Mouse (Mus musculus): Measurements from ENCODE around the gene Spata33. TPM values are rescaled to one million over a fixed set of nuclear protein-coding genes. Genes with fewer than 3 reads are reported as not detected.

Gene Spata33
- total and polyA plus RNA-seq, 3 experiments: 1.2 to 1.4 TPM; not detected in 1

DNA sequence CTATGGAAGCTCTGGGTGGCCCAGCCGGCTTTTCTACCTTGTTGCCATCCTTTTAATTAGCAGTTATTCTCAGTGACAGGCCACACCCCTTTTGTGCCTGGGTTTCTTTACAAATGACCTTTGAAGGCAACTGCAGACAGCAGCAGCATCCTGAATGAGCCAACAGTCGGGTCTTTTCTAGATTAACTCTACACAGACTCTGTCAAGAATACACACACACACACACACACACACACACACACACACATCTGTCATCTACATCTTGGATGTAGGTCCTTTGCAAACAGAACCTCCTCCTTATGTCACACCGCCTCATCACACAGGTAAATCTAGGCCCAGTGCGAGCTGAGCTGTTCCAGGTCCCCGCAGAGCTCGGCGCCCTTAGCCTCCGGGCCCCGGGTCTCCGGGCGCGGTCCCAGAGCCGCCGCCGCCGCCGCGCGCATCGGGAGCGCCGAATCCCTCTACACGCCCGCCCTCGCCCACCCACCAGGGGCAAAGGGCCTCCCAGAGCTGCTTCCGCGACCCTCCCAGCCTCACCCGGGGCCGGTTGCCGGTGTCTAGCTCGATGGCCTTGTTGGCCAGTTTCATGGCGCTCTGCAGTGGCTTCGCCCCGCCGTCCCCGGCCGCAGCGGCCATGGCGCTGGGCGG, 40.9 kb downstream of the Spata33 start:
- Histone ChIP-seq H3K79me2 (ENCODE audit: control insufficient read depth, insufficient read depth, low read length, poor library complexity) (peaks cover 13% of the 10 kb centered on the region), H3K9ac (ENCODE audit: control insufficient read depth, low read depth, low read length, poor library complexity, severe bottlenecking) (peak overlapping the region; percentile 96), H3K4me3 (ENCODE audit: control insufficient read depth in 1 of 2, insufficient read depth in 1 of 2, low read depth in 2 of 2, low read length in 2 of 2) (peak overlapping the region; percentile 70 to 86), H3K4me1 (ENCODE audit: control insufficient read depth in 1 of 2, insufficient read depth in 2 of 2, low read length in 2 of 2) (peaks cover 0 to 22% of the 10 kb centered on the region in 2 experiments; a peak in 2 of 4 replicates), H3K9me3 (replicated peaks; ENCODE audit: insufficient read depth, low read length) (no peaks in the 10 kb centered on the region), H3K36me3 (ENCODE audit: control insufficient read depth in 1 of 2, insufficient read depth in 2 of 2, low read length in 2 of 2) (peaks cover 0 to 12% of the 10 kb centered on the region in 2 experiments; a peak in 2 of 4 replicates), H3K27ac (ENCODE audit: control insufficient read depth, low read depth, low read length) (peak overlapping the region; percentile 29; the same call in 1 of the 2 replicates), H3K27me3 (ENCODE audit: control insufficient read depth in 1 of 2, insufficient read depth in 2 of 2, low read length in 2 of 2) (no peaks in the 10 kb centered on the region)
- DNase-seq (ENCODE audit: low read depth, low spot score): peak; percentile 60
- TF ChIP-seq POLR2A (IDR thresholded peaks at IDR 0.05; ENCODE audit: control insufficient read depth in 1 of 2, insufficient read depth in 1 of 2, low read depth in 1 of 2, low read length in 2 of 2, poor library complexity in 1 of 2) (peak; percentile 43 to 45; a peak in 2 of 4 replicates), RCOR1 (IDR thresholded peaks at IDR 0.05; ENCODE audit: low read depth, low read length) (no peak), SIN3A (IDR thresholded peaks at IDR 0.05; ENCODE audit: low read length) (0 out of 2 replicates have a peak, but pooled peaks have one; percentile 39), RAD21 (IDR thresholded peaks at IDR 0.05; ENCODE audit: low read depth, low read length) (no peak), ZMIZ1 (IDR thresholded peaks at IDR 0.05; ENCODE audit: low read depth, low read length) (peak; percentile 19; the same call in 1 of the 2 replicates), ZC3H11A (IDR thresholded peaks at IDR 0.05; ENCODE audit: low read depth, low read length) (no peak), POLR2AphosphoS5 (IDR thresholded peaks at IDR 0.05; ENCODE audit: borderline replicate concordance, low read depth, low read length) (no peak), USF2 (IDR thresholded peaks at IDR 0.05; ENCODE audit: borderline replicate concordance in 1 of 2, insufficient read depth in 1 of 2, low read depth in 1 of 2, low read length in 2 of 2) (no peak), USF1 (IDR thresholded peaks at IDR 0.05; ENCODE audit: low read depth, low read length) (no peak), ZNF384 (IDR thresholded peaks at IDR 0.05; ENCODE audit: low read depth, low read length) (no peak)

DNA sequence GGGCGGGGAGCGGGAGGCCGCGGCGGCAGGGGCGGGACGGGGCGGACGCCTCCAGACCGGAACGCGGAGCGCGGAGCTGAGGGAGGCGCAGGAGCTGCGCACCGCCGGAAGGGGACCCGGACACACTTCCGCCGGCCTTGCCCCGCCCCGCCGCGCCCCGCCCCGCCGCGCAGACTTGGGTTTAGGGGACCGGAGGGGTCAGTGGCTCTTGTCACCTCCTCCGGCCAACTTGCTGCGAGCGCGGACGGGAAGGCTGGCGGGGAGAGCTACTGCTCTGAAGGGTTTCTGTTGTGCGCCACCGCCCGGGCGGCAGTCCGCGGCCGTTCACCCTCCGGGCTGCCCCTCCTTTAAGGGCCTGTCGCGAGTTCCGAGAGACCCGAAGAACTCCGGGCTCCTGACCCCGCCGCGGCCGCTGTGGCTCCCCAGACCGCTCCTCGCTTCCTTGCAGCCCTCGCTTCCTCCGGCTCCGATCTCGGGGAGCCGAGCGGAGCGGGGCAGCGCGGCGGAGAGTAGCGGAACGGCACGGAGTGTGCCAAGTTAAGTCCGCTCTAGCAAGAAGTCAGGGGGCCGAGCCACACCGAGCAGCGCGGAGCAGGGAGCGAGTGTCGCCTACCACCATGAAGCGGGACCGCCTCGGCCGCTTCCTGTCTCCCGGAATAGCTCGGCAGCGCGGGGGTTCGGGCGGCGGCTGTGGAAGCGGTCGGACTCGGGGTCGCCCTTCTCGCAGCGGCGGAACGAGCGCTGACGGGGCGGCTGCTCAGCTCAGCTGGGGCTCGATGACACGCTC, 41.7 kb downstream of the Spata33 start, which contains the start of the genes Zfp276 and Vps9d1:
Gene Zfp276, plus strand, starts transcription at position 97 of the 787 bp plus-strand sequence.
Gene Vps9d1, minus strand, starts transcription at position 250 of the 787 bp plus-strand sequence.
- Histone ChIP-seq H3K36me3 (ENCODE audit: control insufficient read depth in 1 of 2, insufficient read depth in 2 of 2, low read length in 2 of 2) (peaks cover 0 to 9% of the 10 kb centered on the region in 2 experiments; a peak in 2 of 4 replicates), H3K79me2 (ENCODE audit: control insufficient read depth, insufficient read depth, low read length, poor library complexity) (peaks cover 13% of the 10 kb centered on the region), H3K9ac (ENCODE audit: control insufficient read depth, low read depth, low read length, poor library complexity, severe bottlenecking) (peak within 1 kb of the TSS; percentile 96)
- TF ChIP-seq KAT2A (conservative IDR thresholded peaks at IDR 0.05; ENCODE audit: low read depth, low read length) (no peak; the same call in 1 of the 2 replicates), GATA1 (IDR thresholded peaks at IDR 0.05; ENCODE audit: low read depth, low read length) (no peak), RCOR1 (IDR thresholded peaks at IDR 0.05; ENCODE audit: low read depth, low read length) (no peak), ZKSCAN1 (IDR thresholded peaks at IDR 0.05; ENCODE audit: low read depth, low read length) (no peak), SMC3 (IDR thresholded peaks at IDR 0.05; ENCODE audit: low read depth, low read length) (no peak), POLR2AphosphoS2 (IDR thresholded peaks at IDR 0.05; ENCODE audit: low read length) (peak; percentile 50; the same call in 1 of the 2 replicates), CHD1 (IDR thresholded peaks at IDR 0.05; ENCODE audit: low read depth, low read length) (0 out of 2 replicates have a peak, but pooled peaks have one; percentile 51), MXI1 (IDR thresholded peaks at IDR 0.05; ENCODE audit: low read depth, low read length) (0 out of 2 replicates have a peak, but pooled peaks have one; percentile 2), POLR2A (IDR thresholded peaks at IDR 0.05; ENCODE audit: control insufficient read depth in 1 of 2, insufficient read depth in 1 of 2, low read depth in 1 of 2, low read length in 2 of 2, poor library complexity in 1 of 2) (peak in 1 of 2 experiments; percentile 68; a peak in 1 of 4 replicates), GABPA (IDR thresholded peaks at IDR 0.05; ENCODE audit: low read depth, low read length) (no peak), HCFC1 (IDR thresholded peaks at IDR 0.05; ENCODE audit: low read depth, low read length) (peak; percentile 87), ZC3H11A (IDR thresholded peaks at IDR 0.05; ENCODE audit: low read depth, low read length) (no peak), MYC (IDR thresholded peaks at IDR 0.05; ENCODE audit: low read depth, low read length) (no peak), MAFK (IDR thresholded peaks at IDR 0.05; ENCODE audit: borderline replicate concordance, low read depth, low read length) (no peak), ELF1 (IDR thresholded peaks at IDR 0.05; ENCODE audit: low read depth, low read length) (peak; percentile 39; the same call in 1 of the 2 replicates), MYB (IDR thresholded peaks at IDR 0.05; ENCODE audit: low read depth, low read length) (no peak), BHLHE40 (IDR thresholded peaks at IDR 0.05; ENCODE audit: borderline replicate concordance, low read depth, low read length) (no peak), MAX (IDR thresholded peaks at IDR 0.05; ENCODE audit: low read length) (no peak), CTCF (IDR thresholded peaks at IDR 0.05 in 2 of 3, conservative IDR thresholded peaks at IDR 0.05 in 1 of 3; ENCODE audit: control insufficient read depth in 1 of 3, insufficient read depth in 1 of 3, low read depth in 2 of 3, low read length in 3 of 3, poor library complexity in 1 of 3, severe bottlenecking in 1 of 3) (no peak), UBTF (IDR thresholded peaks at IDR 0.05; ENCODE audit: borderline replicate concordance, insufficient read depth, low read depth, low read length) (peak; percentile 77; the same call in 1 of the 2 replicates)

More for the DNA sequence above, 41.7 kb downstream of the Spata33 start, which contains the start of the genes Zfp276 and Vps9d1:
- peak within 1 kb of the TSS; percentile 84 to 98 for H3K4me3 ChIP-seq (ENCODE audit: control insufficient read depth in 1 of 2, insufficient read depth in 1 of 2, low read depth in 2 of 2, low read length in 2 of 2)
- no peaks in the 10 kb centered on the region for H3K9me3 ChIP-seq (replicated peaks; ENCODE audit: insufficient read depth, low read length)
- H3K4me1 ChIP-seq (ENCODE audit: control insufficient read depth in 1 of 2, insufficient read depth in 2 of 2, low read length in 2 of 2): peaks cover 0 to 16% of the 10 kb centered on the region in 2 experiments; a peak in 2 of 4 replicates
- no peaks in the 10 kb centered on the region for H3K27me3 ChIP-seq (ENCODE audit: control insufficient read depth in 1 of 2, insufficient read depth in 2 of 2, low read length in 2 of 2)
- H3K27ac ChIP-seq (ENCODE audit: control insufficient read depth, low read depth, low read length): peak within 1 kb of the TSS; percentile 29; the same call in 1 of the 2 replicates
- peak; percentile 88 for DNase-seq (ENCODE audit: low read depth, low spot score)

All from MEL (cell line).